Mouse (Mus musculus): ENCODE results near the gene Gng13.

DNA sequence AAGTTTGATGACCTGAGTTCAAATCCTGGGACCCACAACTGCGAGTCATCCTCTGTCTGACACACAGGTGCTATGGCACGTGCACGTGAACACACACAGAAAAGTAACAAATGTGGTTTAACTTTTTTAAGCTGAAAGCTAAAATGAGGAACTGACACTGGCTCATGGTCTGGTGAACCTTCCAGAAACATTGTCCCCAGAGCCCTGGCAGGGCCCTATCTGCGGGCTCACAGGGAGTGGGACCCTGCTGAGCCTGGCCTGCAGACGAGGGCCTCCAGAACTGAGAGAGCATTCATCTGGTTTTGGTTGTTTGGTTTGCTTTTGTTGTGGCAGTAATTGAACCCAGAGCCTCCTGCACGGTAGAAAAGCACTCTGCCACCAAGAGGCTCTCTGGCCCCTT, 39.0 kb upstream of the Gng13 start:
- TF ChIP-seq CTCF (IDR thresholded peaks at IDR 0.05; ENCODE audit: insufficient read depth, low read length) = no peak
- no peak for TF ChIP-seq POLR2A (IDR thresholded peaks at IDR 0.05; ENCODE audit: borderline replicate concordance, extremely low read depth, low read depth, low read length)

All from lung, adult 2 months (tissue).